Mouse (Mus musculus) neutrophil, adult 59 days (primary cell): Measurements from ENCODE around the gene Zfp626. TPM values are rescaled to one million over a fixed set of nuclear protein-coding genes. Genes with fewer than 3 reads are reported as not detected.

ENCODE experiments used
- total RNA-seq, 2 experiments: library from RNA; stranded (reverse); gene quantifications; 1 replicate in 1 of 2; 2 replicates in 1 of 2; pipeline ENCODE4 v1.2.4; 2023

Gene Zfp626
- 1 to 10 TPM; 4.2 to 4.8 TPM for total RNA-seq

DNA sequence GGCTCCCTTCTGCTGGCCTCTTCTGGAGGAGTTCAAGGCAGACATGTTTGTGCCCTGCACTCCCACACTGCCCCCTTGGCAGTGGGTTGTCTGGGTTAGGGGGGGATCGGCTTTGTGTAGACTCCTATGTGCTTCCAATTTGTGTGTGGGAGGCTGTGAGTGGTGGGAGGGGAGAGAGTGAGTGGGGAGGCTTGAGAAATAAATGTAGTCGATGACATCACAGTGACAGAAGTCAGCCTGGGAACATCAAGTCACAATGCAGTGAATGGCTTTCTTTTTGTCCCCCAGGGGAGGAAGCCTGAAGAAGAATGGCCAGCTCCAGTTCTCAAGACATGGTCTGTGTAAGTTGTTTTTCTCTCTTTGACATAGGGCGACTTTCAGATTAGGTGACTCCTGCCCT, at the start of gene Zfp626:
TSS of gene Zfp626 (plus strand) at position 301 of the 400 bp plus-strand sequence.

DNA sequence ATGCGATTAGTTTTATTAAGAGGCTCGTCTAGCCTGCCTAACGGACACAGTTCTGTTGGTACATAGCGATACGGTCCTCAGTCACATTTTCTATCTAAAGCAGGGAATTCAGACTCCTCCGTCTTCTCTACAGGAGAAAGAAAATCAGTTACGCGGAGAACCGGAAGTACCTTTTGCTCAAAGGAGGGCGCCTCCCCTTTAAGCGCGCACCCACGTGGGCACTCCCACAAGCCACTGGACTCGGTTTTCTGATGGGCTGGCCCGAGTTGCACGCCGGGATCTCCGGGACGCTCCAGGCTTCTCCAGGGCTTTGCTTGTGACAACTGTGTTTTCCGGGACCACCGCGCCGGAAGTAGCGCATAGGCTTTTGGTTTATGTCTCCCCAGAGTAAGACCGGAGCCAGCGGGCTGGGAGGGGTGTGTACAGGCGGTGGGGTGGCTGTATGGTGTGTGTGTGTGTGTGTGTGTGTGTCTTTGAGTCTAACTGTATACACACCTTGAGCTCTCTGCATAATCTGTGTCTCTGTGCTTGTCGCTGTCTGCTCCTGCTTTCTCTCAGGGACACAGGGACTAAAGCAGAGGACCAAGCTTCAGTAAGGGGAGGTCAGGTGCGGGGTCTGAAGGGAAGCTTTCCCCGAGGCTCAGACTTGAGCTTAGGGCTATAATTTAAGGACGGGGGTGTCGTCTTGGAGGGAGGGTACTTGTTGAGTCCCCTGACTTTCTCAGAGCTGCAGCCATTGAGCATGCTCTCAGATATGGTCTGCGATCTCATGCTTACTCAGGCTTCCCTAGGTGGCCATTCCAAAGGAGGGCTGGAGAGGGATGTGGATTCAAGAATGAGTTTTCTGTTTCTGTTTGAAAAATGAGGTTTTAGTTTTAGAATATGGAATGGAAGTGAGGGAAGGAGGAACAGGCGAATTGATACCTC, 31.6 kb downstream of the Zfp626 start, which contains the start of gene Zfp59:
TSS of gene Zfp59 (plus strand) at position 285 of the 927 bp plus-strand sequence.

DNA sequence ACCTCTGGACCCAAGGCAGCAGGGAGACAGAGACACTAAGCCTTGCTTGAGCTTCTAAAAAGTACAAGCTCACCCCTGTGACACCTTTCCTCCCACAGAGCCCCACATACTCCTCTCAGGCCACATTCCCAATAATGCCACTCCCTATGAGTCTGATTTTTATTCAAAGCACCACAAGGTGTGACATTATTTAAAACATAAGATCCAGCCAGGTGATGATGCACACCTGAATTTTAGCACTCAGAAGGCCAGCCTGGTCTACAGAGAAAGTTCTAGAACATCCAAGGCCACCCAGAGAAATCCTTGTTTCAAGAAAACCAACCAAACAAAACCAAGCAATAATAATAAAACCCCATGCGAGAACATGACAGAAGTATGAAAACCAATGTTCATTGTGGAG, 50.2 kb downstream of the Zfp626 start, which contains the start of gene Zfp607a:
TSS of gene Zfp607a (plus strand) at position 301 of the 400 bp plus-strand sequence.

Other genes with a start within 250 kb of the Zfp626 start
- gene Akt2, start 215.6 kb upstream of the Zfp626 start, total RNA-seq: 100 to 1,000 TPM; 109 to 111 TPM
- gene Ttc9b, start 153.3 kb upstream of the Zfp626 start, total RNA-seq: not detected
- gene Map3k10, start 132.6 kb upstream of the Zfp626 start, total RNA-seq: 1 to 10 TPM; 4.9 to 6.5 TPM
- gene Zfp607b, start 117.9 kb upstream of the Zfp626 start, total RNA-seq: under 1 TPM; 0.13 to 0.51 TPM
- 1 to 10 TPM; 2.7 to 3.6 TPM for gene Zfp60, start 75.8 kb upstream of the Zfp626 start, total RNA-seq
- 1 to 10 TPM in 1 of 2 experiments, under 1 TPM in 1; 0.73 to 1.3 TPM for gene Zfp59, start 31.4 kb downstream of the Zfp626 start, total RNA-seq
- gene Zfp607a, start 50.3 kb downstream of the Zfp626 start, total RNA-seq: 1 to 10 TPM; 3.4 to 4.7 TPM
- 1 to 10 TPM; 1.9 to 3.4 TPM for gene Zfp974, start 122.3 kb downstream of the Zfp626 start, total RNA-seq
- 1 to 10 TPM; 4.6 to 5.3 TPM for gene Zfp780b, start 172.0 kb downstream of the Zfp626 start, total RNA-seq
- gene Zfp850, start 206.9 kb downstream of the Zfp626 start, total RNA-seq: 1 to 10 TPM; 1.3 to 1.5 TPM
- 10 to 100 TPM; 64.9 to 84.1 TPM for gene Psmc4, start 242.9 kb downstream of the Zfp626 start, total RNA-seq